Mouse (Mus musculus): Measurements from ENCODE around the gene Xirp2.

- no peak for TF ChIP-seq CTCF (IDR thresholded peaks at IDR 0.05; ENCODE audit: borderline replicate concordance, insufficient read depth, low read depth, low read length)
- no peak for TF ChIP-seq POLR2A (IDR thresholded peaks at IDR 0.05; ENCODE audit: borderline replicate concordance, insufficient read depth, low read length)
Observed at GRCm38 (mm10) chr2:67447206-67447605, 1.4 kb downstream of the Xirp2 start.
